ENCODE assay signal across 8 mouse cellular contexts in the genomic region with DNA sequence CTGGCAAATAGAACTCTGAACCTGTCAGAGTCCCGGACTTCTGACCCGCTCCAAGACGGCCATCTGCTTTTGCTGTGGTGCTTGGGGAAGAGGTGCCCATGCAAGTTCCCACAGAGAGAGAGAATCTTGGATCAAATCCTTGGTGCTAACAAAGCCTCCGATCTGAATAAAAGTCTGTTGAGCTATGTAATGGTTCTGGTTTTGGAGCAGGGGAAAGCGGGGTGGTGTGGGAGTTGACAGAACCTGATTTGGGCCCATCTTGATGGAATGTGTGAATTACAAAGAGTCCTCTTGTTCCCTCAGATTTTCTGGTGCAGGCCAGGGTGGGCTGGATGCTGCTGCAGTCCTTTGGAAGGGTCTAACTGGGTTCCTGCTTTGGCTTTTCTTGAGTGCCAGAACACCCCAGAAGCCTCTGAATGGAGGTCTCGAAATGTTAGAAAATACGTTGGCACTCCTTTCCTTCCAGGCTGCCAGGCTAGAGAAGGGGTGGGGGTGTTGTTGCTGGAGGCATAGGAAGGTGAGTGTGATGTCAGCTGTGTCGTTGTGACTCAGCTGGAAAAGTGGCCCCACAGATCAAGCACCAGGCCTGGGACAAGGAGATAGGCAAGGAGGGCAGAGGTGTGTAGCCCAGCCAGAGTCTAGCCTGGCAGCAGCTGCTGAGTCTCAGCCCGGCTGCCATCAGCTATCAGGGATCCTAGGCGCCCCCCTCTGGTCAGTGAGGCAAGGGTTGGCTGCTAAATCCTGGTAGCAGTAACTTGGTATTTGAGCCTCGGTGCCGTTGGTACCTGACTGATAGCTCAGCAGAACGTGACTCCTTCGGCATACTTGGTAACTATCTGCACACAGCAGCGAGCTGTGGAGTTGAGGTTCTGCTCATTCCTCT. TPM values are rescaled to one million over a fixed set of nuclear protein-coding genes. Genes with fewer than 3 reads are reported as not detected.
A peak's percentile ranks its signal among the peaks of the same experiment; 100 is the strongest.
DNase-seq lines count a peak whose midpoint lies in the region; ATAC-seq and TF ChIP-seq lines count a peak whose summit lies in the region.

No protein-coding gene starts in this region.

- H3K79me2 ChIP-seq in C2C12 (ENCODE audit: control insufficient read depth, insufficient read depth), result no peaks in the 10 kb centered on the region

- peak; percentile 47; the same call in 1 of the 2 replicates for ATAC-seq in embryonic facial prominence, embryonic 15.5 days (ENCODE audit: insufficient number of reproducible peaks, low FRiP score, low TSS enrichment, low read depth)
- no peak for ATAC-seq in heart, embryonic 13.5 days (ENCODE audit: extremely low read depth, insufficient number of reproducible peaks, low FRiP score, low TSS enrichment)
- ATAC-seq in liver, postnatal 0 days, result peak; percentile 81

- no peak overlapping the region for H3K9ac ChIP-seq in embryonic facial prominence, embryonic 15.5 days
- H3K9ac ChIP-seq in heart, embryonic 13.5 days, result no peak overlapping the region
- H3K9ac ChIP-seq in liver, postnatal 0 days (replicated peaks), result no peak overlapping the region

- H3K27me3 ChIP-seq in C2C12 (ENCODE audit: control insufficient read depth, insufficient read depth, insufficient read length), result no peaks in the 10 kb centered on the region
- H3K27me3 ChIP-seq in embryonic facial prominence, embryonic 15.5 days, result no peaks in the 10 kb centered on the region
- no peaks in the 10 kb centered on the region for H3K27me3 ChIP-seq in heart, embryonic 13.5 days (replicated peaks)
- H3K27me3 ChIP-seq in liver, postnatal 0 days (ENCODE audit: insufficient read depth, low read length), result no peaks in the 10 kb centered on the region
- no peaks in the 10 kb centered on the region for H3K27me3 ChIP-seq in thymus, adult 2 months (ENCODE audit: control insufficient read depth, insufficient read depth, low read length)

- H3ac ChIP-seq in C2C12 (ENCODE audit: control insufficient read depth, insufficient read length, low read depth), result no peak overlapping the region

- no peaks in the 10 kb centered on the region for H3K79me3 ChIP-seq in C2C12 (ENCODE audit: low read depth)

- H3K36me3 ChIP-seq in C2C12 (ENCODE audit: control insufficient read depth, insufficient read depth), result no peaks in the 10 kb centered on the region
- no peaks in the 10 kb centered on the region for H3K36me3 ChIP-seq in embryonic facial prominence, embryonic 15.5 days
- no peaks in the 10 kb centered on the region; the same call in 1 of the 2 replicates for H3K36me3 ChIP-seq in heart, embryonic 13.5 days
- H3K36me3 ChIP-seq in liver, postnatal 0 days (replicated peaks; ENCODE audit: insufficient read depth, low read length), result no peaks in the 10 kb centered on the region
- no peaks in the 10 kb centered on the region for H3K36me3 ChIP-seq in thymus, adult 2 months (ENCODE audit: control insufficient read depth, insufficient read depth, low read length)

- 45% methylated on average over 15 of the region's 15 CpGs for WGBS in embryonic facial prominence, embryonic 15.5 days
- WGBS in heart, embryonic 13.5 days, result 35% methylated on average over 15 of the region's 15 CpGs
- 38% methylated on average over 15 of the region's 15 CpGs for WGBS in liver, postnatal 0 days (ENCODE audit: insufficient replicate concordance)
- WGBS in olfactory bulb, adult 2 months, result 41% methylated on average over 15 of the region's 15 CpGs
- 53% methylated on average over 15 of the region's 15 CpGs for WGBS in thymus, adult 2 months

- peak; percentile 72 for TF ChIP-seq CTCF in C2C12 (IDR thresholded peaks at IDR 0.05; ENCODE audit: control insufficient read depth, insufficient read depth, insufficient read length)
- TF ChIP-seq CTCF in liver, postnatal 0 days (IDR thresholded peaks at IDR 0.05; ENCODE audit: low read depth), result peak; percentile 78
- peak; percentile 66 for TF ChIP-seq CTCF in olfactory bulb, adult 2 months (IDR thresholded peaks at IDR 0.05; ENCODE audit: insufficient read depth, low read depth, low read length)
- peak; percentile 81; the same call in 1 of the 2 replicates for TF ChIP-seq CTCF in thymus, adult 2 months (IDR thresholded peaks at IDR 0.05; ENCODE audit: borderline replicate concordance, control insufficient read depth, extremely low read depth, insufficient read depth, low read length, poor library complexity)

- no peak overlapping the region for H3K4me2 ChIP-seq in embryonic facial prominence, embryonic 15.5 days (replicated peaks)
- peak overlapping the region; percentile 29; the same call in 1 of the 2 replicates for H3K4me2 ChIP-seq in heart, embryonic 13.5 days
- H3K4me2 ChIP-seq in liver, postnatal 0 days (ENCODE audit: low read depth, low read length), result no peak overlapping the region

- no peak for TF ChIP-seq EP300 in liver, postnatal 0 days (IDR thresholded peaks at IDR 0.05; ENCODE audit: low read depth)

- DNase-seq in adrenal gland, postnatal 36 days, result peak; percentile 81 to 90
- DNase-seq in kidney, postnatal 25 days, result peak; percentile 78 to 89
- peak; percentile 76 for DNase-seq in liver, postnatal 0 days
- peak; percentile 82 for DNase-seq in thymus, adult 2 months

- no peaks in the 10 kb centered on the region for H3K9me3 ChIP-seq in embryonic facial prominence, embryonic 15.5 days (replicated peaks)
- no peaks in the 10 kb centered on the region for H3K9me3 ChIP-seq in heart, embryonic 13.5 days
- H3K9me3 ChIP-seq in liver, postnatal 0 days (ENCODE audit: low read length), result no peaks in the 10 kb centered on the region

- H3K4me1 ChIP-seq in embryonic facial prominence, embryonic 15.5 days, result no peaks in the 10 kb centered on the region
- peaks cover 12% of the 10 kb centered on the region for H3K4me1 ChIP-seq in heart, embryonic 13.5 days
- H3K4me1 ChIP-seq in liver, postnatal 0 days (ENCODE audit: insufficient read depth), result no peaks in the 10 kb centered on the region
- peaks cover 12% of the 10 kb centered on the region for H3K4me1 ChIP-seq in olfactory bulb, adult 2 months (ENCODE audit: control insufficient read depth, insufficient read depth, low read length)
- H3K4me1 ChIP-seq in thymus, adult 2 months (replicated peaks; ENCODE audit: control insufficient read depth, insufficient read depth, low read length), result peaks cover 20% of the 10 kb centered on the region

- TF ChIP-seq POLR2A in olfactory bulb, adult 2 months (IDR thresholded peaks at IDR 0.05; ENCODE audit: insufficient read depth, low read depth, low read length), result no peak
- TF ChIP-seq POLR2A in thymus, adult 2 months (IDR thresholded peaks at IDR 0.05; ENCODE audit: control insufficient read depth, extremely low read depth, insufficient read depth, low read length, poor library complexity), result no peak

- H3K4me3 ChIP-seq in C2C12 (ENCODE audit: insufficient read depth, poor library complexity, severe bottlenecking), result no peak overlapping the region
- H3K4me3 ChIP-seq in embryonic facial prominence, embryonic 15.5 days (replicated peaks), result no peak overlapping the region
- H3K4me3 ChIP-seq in heart, embryonic 13.5 days, result no peak overlapping the region
- H3K4me3 ChIP-seq in liver, postnatal 0 days (ENCODE audit: low read depth, low read length), result no peak overlapping the region
- H3K4me3 ChIP-seq in olfactory bulb, adult 2 months (ENCODE audit: insufficient read depth, low read depth, low read length), result no peak overlapping the region
- H3K4me3 ChIP-seq in thymus, adult 2 months (ENCODE audit: control insufficient read depth, insufficient read depth, low read length), result no peak overlapping the region

- no peak overlapping the region for H3K27ac ChIP-seq in embryonic facial prominence, embryonic 15.5 days (replicated peaks)
- H3K27ac ChIP-seq in heart, embryonic 13.5 days (replicated peaks), result peak overlapping the region; percentile 51; the same call in 1 of the 2 replicates
- no peak overlapping the region for H3K27ac ChIP-seq in liver, postnatal 0 days (ENCODE audit: low read depth)
- no peak overlapping the region for H3K27ac ChIP-seq in olfactory bulb, adult 2 months (ENCODE audit: insufficient read depth, low read depth, low read length)
- no peak overlapping the region for H3K27ac ChIP-seq in thymus, adult 2 months (ENCODE audit: control insufficient read depth, insufficient read depth, low read length)

TF ChIP-seq in C2C12, 6 proteins besides CTCF, POLR2A, EP300 and RAD21:
- TF ChIP-seq FOSL1 (IDR thresholded peaks at IDR 0.05; ENCODE audit: insufficient read depth, low read length, poor library complexity, severe bottlenecking), result no peak
- no peak for TF ChIP-seq MYOG (IDR thresholded peaks at IDR 0.05; ENCODE audit: control insufficient read depth, extremely low read depth, insufficient read length)
- no peak for TF ChIP-seq MAX (IDR thresholded peaks at IDR 0.05)
- TF ChIP-seq MYOD1 (IDR thresholded peaks at IDR 0.05; ENCODE audit: control insufficient read depth, insufficient read length, low read depth), result no peak
- TF ChIP-seq CEBPB (IDR thresholded peaks at IDR 0.05; ENCODE audit: low read depth), result no peak
- no peak for TF ChIP-seq USF1 (IDR thresholded peaks at IDR 0.05; ENCODE audit: low read depth)

RNA-seq across cellular contexts. Expression of gene Cog6, which starts 42.1 kb away (rescaled TPM):
- 10.0 TPM for polyA plus RNA-seq in C2C12 (2012; fragmentation: generic; extraction: Trizol)
- 10 to 100 TPM; 36.2 to 36.7 TPM for total RNA-seq in adrenal gland, postnatal 36 days (2021)
- polyA plus RNA-seq in embryonic facial prominence, embryonic 15.5 days (2015; fragmentation: Nextera tagmentation; extraction: Ambion mirVana), result 43.8 and 44.5 TPM in 2 replicates
- 48.0 and 50.2 TPM in 2 replicates for polyA plus RNA-seq in heart, embryonic 13.5 days (2015; fragmentation: Nextera tagmentation; extraction: Ambion mirVana)
- polyA plus RNA-seq in liver, postnatal 0 days (2015; fragmentation: Nextera tagmentation; extraction: Ambion mirVana), result 8.8 and 11.1 TPM in 2 replicates
- not detected in 2 replicates for polyA plus RNA-seq in olfactory bulb, adult 2 months (2012; ENCODE audit: insufficient read depth, insufficient read length, low replicate concordance, missing spikeins)
- polyA plus RNA-seq in thymus, adult 2 months (2012; rRNA removed), result 22.3 and 26.8 TPM in 2 replicates
